Mouse (Mus musculus): ENCODE measurements around the gene Rnf25.

DNA sequence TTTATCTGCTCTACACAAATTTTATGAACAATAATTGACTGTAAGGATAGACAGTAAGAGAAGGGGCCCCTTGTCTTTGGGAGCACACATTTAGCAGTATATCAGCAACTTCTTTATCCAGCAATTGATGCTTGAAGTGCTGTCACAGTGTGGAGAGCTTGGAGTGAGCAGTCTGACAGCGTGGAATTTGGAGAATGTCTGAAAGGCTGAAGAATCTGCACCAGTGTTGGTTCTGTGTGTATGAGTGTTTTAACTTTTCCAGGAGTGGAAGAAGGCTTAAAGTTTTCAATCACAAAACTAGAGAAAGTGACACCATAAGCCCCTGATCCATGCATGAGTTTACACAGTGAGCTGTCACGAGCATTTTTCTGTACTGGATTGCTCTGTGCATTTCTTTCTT, 42.3 kb upstream of the Rnf25 start:
- TF ChIP-seq CTCF (conservative IDR thresholded peaks at IDR 0.05; ENCODE audit: low read length) = no peak
- TF ChIP-seq POU5F1 (IDR thresholded peaks at IDR 0.05; ENCODE audit: borderline replicate concordance, low read length) = no peak

Data from E14TG2a.4 (cell line).